Mouse (Mus musculus) spleen, adult 2 months (tissue): ENCODE results near the gene Dhx57. TPM values are rescaled to one million over a fixed set of nuclear protein-coding genes. Genes with fewer than 3 reads are reported as not detected.
A peak's percentile ranks its signal among the peaks of the same experiment; 100 is the strongest.
"Not testable (repeated sequence)": the region's sequence is repeated elsewhere in the genome, so short reads cannot be mapped to it uniquely, and the experiment has no call there.

Experiments
- DNase-seq, 2 experiments: peaks; one replicate each; pipeline versions ENCODE4 v3.0.0 to v3.0.0-alpha.2; 2012 to 2021; ENCODE audit warnings: low spot score in 2 of 2, low read depth in 1 of 2
- H3K27ac ChIP-seq: fragments of 200-500 bp; 2 replicates; pipeline ENCODE4 v1.5.1; 2012; ENCODE audit warnings: low read length, inconsistent platforms; ENCODE audit not compliant: insufficient read depth
- H3K27me3 ChIP-seq: fragments of 200-500 bp; 2 replicates; pipeline ENCODE4 v1.6.1; 2012; ENCODE audit warnings: mild to moderate bottlenecking, moderate library complexity, low read length, inconsistent platforms; ENCODE audit not compliant: control insufficient read depth, insufficient read depth
- H3K36me3 ChIP-seq: fragments of 200-500 bp; 2 replicates; pipeline ENCODE4 v1.6.1; 2012; ENCODE audit warnings: mild to moderate bottlenecking, low read length, inconsistent platforms; ENCODE audit not compliant: control insufficient read depth, insufficient read depth
- H3K4me1 ChIP-seq: fragments of 200-500 bp; 2 replicates; pipeline ENCODE4 v1.6.1; 2011; ENCODE audit warnings: inconsistent platforms; ENCODE audit not compliant: control insufficient read depth, insufficient read depth, insufficient read length
- H3K4me3 ChIP-seq: fragments of 200-500 bp; 2 replicates; pipeline ENCODE4 v1.5.1; 2011; ENCODE audit warnings: mild to moderate bottlenecking, inconsistent platforms; ENCODE audit not compliant: insufficient read depth, insufficient read length; ENCODE audit errors: extremely low read depth
- CTCF ChIP-seq: fragments of 200-500 bp; IDR thresholded peaks from 2 replicates; pipeline ENCODE4 v1.5.1; 2011; ENCODE audit warnings: mild to moderate bottlenecking, inconsistent platforms; ENCODE audit not compliant: insufficient read depth, insufficient read length, insufficient replicate concordance; ENCODE audit errors: extremely low read depth
- POLR2A ChIP-seq: fragments of 200-500 bp; IDR thresholded peaks from 2 replicates; pipeline ENCODE4 v1.6.1; 2011; ENCODE audit warnings: low read depth, low read length, inconsistent platforms
- WGBS: fragments of 180-500 bp; shearing (Covaris S2); methylation state at CpG from one replicate; pipeline ENCODE4 v1.1.7; 2018; 5-methylcytosine and 5-hydroxymethylcytosine counted together
- polyA plus RNA-seq: library from polyadenylated mRNA; depleted of rRNA; stranded (reverse); fragments of >200 nt; gene quantifications from 2 replicates; pipeline ENCODE4 v1.2.3, GENCODE M21; 2012

Dhx57 gene
- polyA plus RNA-seq, 1 experiment, result 10.6 TPM

GRCm38 (mm10) chr17:80289280-80290073 is 799 bp downstream of the Dhx57 start:
- DNase-seq, result no peak
- no peaks in the 10 kb centered on the region for H3K27me3 ChIP-seq
- peak overlapping the region; percentile 79 for H3K27ac ChIP-seq
- peaks cover 5% of the 10 kb centered on the region; the same call in 1 of the 2 replicates for H3K4me1 ChIP-seq
- H3K4me3 ChIP-seq, result peak overlapping the region; percentile 97
- WGBS, result 2% methylated on average over 30 of the region's 30 CpGs
- no peak for TF ChIP-seq POLR2A
- no peak for TF ChIP-seq CTCF
- no peaks in the 10 kb centered on the region for H3K36me3 ChIP-seq

GRCm38 (mm10) chr17:80288012-80288411 is 2.3 kb downstream of the Dhx57 start:
- no peaks in the 10 kb centered on the region for H3K36me3 ChIP-seq
- WGBS, result 54% methylated on average over 6 of the region's 6 CpGs
- H3K27ac ChIP-seq, result peak overlapping the region; percentile 83
- no peak for DNase-seq
- H3K27me3 ChIP-seq, result no peaks in the 10 kb centered on the region
- TF ChIP-seq CTCF (no peak), POLR2A (no peak)
- no peak overlapping the region for H3K4me3 ChIP-seq
- H3K4me1 ChIP-seq, result peaks cover 5% of the 10 kb centered on the region; the same call in 1 of the 2 replicates

DNA sequence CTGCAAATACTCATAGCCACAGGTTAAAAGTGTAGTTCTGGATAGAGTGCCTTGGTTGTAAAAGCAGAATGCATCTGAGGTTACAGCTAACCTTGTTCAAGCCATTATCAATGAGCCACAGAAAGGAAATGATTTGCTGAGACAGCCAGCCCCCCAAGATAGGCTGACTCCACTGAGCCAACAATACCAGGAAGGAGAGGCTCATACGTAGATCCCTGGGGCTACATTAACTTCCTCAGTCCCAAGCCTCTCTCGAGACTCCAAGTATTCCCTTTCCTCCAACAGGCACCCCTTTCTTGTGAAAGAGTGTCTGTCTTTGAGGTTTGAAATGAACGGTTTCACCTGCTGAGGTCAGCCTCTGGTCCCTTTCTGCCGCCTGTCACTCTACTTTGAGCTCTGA is 5.8 kb downstream of the Dhx57 start:
- Histone ChIP-seq H3K4me1 (peaks cover 5% of the 10 kb centered on the region; the same call in 1 of the 2 replicates), H3K36me3 (peaks cover 7% of the 10 kb centered on the region), H3K27ac (no peak overlapping the region), H3K27me3 (no peaks in the 10 kb centered on the region), H3K4me3 (no peak overlapping the region)
- no peak for DNase-seq
- TF ChIP-seq CTCF (no peak), POLR2A (no peak)
- 76% methylated on average over 4 of the region's 4 CpGs for WGBS

DNA sequence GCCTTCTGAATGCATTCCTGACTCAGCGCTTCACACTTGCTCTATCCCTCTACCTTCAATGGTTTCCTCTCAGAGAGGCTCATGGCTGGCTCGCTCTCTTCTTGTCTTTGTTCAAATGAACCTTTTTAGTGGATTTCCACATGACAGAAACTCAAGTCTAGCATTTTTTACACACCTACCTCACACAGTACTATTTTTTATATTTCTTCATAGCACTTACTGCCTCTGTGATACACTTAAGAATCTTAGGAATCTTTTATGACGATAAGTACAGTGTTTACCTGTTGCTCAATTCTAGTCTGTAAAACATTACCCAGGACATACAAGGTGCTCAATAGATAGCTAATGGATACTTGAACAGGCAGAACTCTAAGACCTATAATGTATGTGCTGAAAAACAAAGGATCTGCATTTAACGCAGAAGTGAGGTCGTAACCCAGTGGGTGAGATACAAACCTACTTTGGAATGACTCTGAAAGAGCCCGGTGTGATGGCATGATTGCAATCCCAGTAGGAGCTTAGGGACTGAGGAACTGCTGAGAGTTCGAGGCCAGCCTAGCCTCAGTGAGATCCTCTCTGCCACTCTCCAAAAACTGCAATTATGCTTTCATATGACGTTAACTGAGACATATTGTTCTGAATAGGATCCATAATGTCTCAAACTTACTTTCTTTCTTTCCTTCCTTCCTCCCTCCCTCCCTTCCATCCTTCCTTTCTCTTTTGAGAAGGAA is 10.8 kb downstream of the Dhx57 start:
- peaks cover 31% of the 10 kb centered on the region for H3K36me3 ChIP-seq
- H3K4me3 ChIP-seq, result no peak overlapping the region
- 95% methylated on average over 8 of the region's 8 CpGs for WGBS
- no peaks in the 10 kb centered on the region for H3K4me1 ChIP-seq
- H3K27ac ChIP-seq, result no peak overlapping the region
- no peak for DNase-seq
- TF ChIP-seq POLR2A (no peak), CTCF (no peak)
- H3K27me3 ChIP-seq, result no peaks in the 10 kb centered on the region

DNA sequence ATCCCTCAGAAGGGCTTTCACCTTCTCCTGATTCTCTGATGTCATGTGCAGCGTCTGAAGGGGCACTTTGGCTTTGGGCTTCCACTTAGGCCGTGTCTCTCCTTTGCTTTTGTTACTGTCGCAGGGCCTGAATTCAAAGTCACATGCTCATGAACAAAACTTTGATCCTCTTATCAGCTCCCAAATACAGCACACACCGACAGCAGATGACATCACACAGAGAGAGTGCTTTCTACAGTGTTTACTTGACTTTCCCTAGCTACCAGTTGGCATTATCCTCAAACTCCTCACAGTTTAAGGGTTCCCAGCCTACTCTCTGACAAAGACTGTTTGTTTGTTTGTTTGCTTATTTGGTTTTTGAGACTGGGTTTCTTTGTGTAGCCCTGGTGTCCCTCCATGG is 12.0 kb downstream of the Dhx57 start:
- WGBS, result 92% methylated on average over 4 of the region's 4 CpGs
- peaks cover 37% of the 10 kb centered on the region for H3K36me3 ChIP-seq
- no peaks in the 10 kb centered on the region for H3K4me1 ChIP-seq
- H3K27me3 ChIP-seq, result no peaks in the 10 kb centered on the region
- no peak for DNase-seq
- H3K27ac ChIP-seq, result no peak overlapping the region
- no peak overlapping the region for H3K4me3 ChIP-seq
- no peak for TF ChIP-seq CTCF
- TF ChIP-seq POLR2A, result no peak

DNA sequence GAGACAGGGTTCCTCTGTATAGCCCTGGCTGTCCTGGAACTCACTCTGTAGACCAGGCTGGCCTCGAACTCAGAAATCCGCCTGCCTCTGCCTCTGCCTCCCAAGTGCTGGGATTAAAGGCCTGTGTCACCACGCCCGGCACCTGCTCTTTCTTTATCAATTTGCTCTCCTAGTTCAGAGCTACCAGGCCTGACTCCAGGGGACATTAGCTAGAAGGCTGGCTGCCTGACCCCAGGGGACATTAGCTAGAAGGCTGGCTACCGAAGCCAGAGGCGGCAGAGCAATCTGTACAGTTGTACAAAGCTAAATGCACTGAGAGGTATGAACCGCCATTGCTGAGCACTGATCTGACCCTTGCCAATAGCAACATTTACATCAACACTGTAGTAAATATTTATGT is 19.7 kb downstream of the Dhx57 start:
- H3K4me3 ChIP-seq, DNase-seq, H3K4me1 ChIP-seq, H3K27me3 ChIP-seq, H3K27ac ChIP-seq: not testable (repeated sequence)
- 94% methylated on average over 7 of the region's 7 CpGs for WGBS
- H3K36me3 ChIP-seq, result peaks cover 46% of the 10 kb centered on the region

GRCm38 (mm10) chr17:80268151-80268550 is 22.1 kb downstream of the Dhx57 start:
- peaks cover 45% of the 10 kb centered on the region for H3K36me3 ChIP-seq
- H3K4me3 ChIP-seq, result no peak overlapping the region
- no peak for DNase-seq
- H3K27me3 ChIP-seq, result no peaks in the 10 kb centered on the region
- H3K27ac ChIP-seq, result no peak overlapping the region
- H3K4me1 ChIP-seq, result no peaks in the 10 kb centered on the region
- 92% methylated on average over 3 of the region's 3 CpGs for WGBS
- no peak for TF ChIP-seq POLR2A
- TF ChIP-seq CTCF, result no peak
